Mouse (Mus musculus) right cerebral cortex, postnatal 4 days (tissue): ENCODE results near the gene Gm45713.
A peak's percentile ranks its signal among the peaks of the same experiment; 100 is the strongest.

Experiments used
- DNase-seq: peaks from one replicate; pipeline ENCODE4 v3.0.0-alpha.2; 2022

The Gm45713 gene

GRCm38 (mm10) chr7:45092828-45093515 lies 43.1 kb downstream of the Gm45713 start:
- no peak for DNase-seq

DNA sequence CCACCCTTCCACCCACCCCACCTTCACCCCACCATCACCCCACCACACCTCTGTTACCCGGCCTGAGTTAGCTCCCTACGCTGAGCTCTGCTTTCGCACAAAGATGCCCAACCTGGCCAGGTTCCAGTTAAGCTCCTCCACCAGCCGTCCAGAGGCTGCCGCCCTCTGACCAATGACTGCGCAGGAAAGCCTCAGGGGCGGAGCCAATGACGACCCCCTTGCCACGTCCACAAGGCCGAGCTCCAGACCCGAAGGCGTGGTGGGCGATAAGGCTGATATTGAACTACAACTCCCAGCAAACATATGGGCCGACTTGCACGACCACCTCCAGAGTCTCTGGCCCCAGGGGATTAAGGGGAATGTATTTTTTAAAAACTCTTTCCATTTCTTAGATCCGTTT lies 44.0 kb downstream of the Gm45713 start, which contains the start of gene Rcn3:
Gene Rcn3, minus strand, starts transcription at position 174 of the 400 bp plus-strand sequence.
- peak; percentile 69 for DNase-seq

- DNase-seq: no peak
These were observed 44.7 kb downstream of the Gm45713 start for GRCm38 (mm10) chr7:45091001-45091990.

DNA sequence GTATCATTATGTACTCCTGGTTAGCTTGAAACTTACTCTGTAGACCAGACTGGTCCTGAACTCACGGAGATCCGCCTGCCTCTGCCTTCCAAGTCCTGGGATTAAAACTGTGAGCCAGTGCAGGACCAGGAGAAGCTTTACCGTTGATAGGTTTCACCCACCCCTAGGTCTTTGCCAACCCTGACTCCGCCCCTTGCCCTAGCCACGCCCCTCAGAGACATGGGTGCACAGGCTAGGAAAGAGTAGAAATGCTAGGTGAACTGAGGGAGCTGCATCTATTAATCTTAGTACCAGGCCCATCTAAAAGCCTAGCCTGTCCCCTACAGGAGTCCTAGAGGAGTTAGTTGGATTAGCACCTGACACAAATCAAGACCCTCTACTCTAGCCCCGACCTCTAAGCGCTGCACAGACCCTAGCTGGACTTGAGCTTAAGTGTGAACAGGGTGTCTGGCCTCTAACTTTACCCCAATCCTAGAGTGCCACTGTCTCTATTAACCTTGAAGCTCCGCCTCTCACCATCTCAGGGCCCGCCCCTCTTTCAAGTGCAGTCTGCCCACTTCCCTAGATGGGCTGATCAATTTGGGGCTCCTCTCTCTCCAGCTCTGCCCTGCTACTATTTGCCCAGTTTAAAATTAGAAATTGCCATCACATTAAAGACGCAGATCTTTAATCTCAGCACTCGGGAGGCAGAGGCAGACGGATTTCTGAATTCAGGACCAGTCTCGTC lies 45.6 kb downstream of the Gm45713 start:
- DNase-seq: no peak

- no peak for DNase-seq
These were observed 47.4 kb downstream of the Gm45713 start for GRCm38 (mm10) chr7:45088597-45088996.

DNA sequence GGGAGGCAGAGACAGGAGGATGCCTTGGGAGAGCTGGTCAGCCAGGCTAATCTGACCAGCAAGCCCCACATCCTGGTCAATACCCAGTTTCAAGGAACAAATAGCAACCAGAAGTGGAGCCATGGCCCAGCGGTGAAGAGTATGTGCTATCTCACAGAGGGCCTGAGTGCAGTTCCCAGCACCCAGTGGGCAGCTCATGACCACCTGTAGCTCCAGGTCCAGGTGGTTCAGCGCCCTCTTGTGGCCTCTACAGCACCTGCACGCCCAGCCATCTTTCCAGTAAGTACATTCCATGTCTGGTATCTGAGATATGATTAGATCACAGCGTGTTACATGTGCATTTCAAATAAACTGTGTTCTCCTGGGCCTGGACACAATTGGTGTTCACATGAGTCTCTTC lies 49.9 kb downstream of the Gm45713 start:
- DNase-seq: no peak

GRCm38 (mm10) chr7:45083300-45083890 lies 52.6 kb downstream of the Gm45713 start:
- no peak for DNase-seq

DNA sequence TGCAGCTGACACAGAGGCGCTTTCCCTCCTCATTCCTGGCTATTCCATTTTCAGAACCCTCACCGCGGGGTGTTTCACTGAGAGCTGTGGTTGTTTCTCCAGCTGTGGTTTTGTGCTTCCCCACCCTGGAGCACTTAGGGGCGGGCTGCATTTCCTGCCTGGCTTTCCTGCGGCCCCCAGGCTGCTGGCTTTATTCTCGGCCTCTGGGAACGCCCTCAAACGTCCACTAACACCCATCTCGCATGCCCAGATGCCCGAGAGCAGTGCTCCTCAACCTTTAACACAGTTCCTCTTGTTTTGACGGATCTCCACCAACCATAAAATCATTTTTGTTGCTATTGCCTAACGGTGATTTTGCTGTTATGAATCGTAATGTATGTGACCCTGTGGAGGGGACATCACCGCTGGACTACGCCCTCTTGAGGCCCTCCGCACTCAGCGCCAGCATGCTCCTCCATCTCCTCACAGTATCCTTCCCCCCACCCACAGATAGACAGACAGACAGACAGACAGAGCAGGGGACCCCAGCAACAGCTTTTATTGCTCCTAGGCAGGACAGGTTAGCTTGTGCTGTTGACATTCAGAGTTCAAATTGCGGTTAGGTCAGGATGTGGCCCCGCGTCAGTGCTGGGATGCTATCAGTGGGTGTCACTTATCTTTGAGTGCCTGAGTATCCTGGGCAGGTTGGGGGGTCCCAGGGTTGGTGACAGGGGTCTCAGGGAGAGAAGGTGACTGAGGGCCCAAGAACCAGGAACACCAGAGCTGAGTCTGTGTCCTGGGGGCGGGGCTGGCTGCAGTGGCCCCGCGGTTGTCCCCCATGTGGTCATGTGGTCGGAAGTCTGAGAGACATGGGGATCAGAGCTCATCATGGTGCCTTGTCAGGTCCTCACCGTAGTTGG lies 53.4 kb downstream of the Gm45713 start:
- DNase-seq: no peak

DNA sequence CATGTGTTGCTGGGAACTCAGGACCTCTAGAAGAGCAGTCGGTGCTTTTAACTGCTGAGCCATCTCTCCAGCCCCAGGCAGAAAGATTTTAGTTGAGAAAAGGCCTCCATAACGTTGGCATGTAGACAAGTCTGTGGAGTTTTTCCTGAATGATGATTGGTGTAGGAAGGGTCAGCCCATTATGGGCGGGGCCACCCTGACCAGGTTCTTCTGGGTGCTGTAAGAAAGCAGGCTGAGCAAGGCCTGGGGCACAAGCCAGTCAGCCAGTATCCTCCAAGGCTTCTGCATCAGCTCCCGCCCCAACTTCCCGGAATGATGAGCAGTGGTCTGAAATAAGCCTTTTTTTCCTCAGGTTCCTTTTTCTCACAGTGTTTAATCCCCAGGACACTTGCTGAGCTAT lies 55.0 kb downstream of the Gm45713 start:
- no peak for DNase-seq

- peak; percentile 97 for DNase-seq
These were observed 56.2 kb downstream of the Gm45713 start for GRCm38 (mm10) chr7:45079856-45080255.

GRCm38 (mm10) chr7:45078513-45078912 lies 57.5 kb downstream of the Gm45713 start:
- DNase-seq: peak; percentile 74

DNA sequence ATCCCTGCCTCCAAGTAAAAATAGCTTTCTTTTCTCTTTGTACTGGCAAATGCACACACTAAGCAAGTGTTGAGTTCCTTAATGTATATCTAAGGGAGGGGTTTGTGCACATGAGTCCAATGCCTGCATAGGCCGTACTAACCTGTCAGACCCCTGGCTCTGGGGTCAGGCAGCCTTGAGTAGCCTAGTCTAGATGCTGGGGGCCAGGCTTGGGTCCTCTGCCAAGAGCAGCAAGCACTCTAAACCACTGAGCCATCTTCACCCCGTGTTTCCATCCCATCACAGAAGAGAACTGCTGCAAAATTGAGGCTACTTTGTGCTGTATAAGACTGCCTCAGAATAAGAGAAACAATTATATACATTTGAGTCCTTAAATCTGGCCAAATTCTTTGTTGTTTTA lies 58.2 kb downstream of the Gm45713 start:
- no peak for DNase-seq

DNA sequence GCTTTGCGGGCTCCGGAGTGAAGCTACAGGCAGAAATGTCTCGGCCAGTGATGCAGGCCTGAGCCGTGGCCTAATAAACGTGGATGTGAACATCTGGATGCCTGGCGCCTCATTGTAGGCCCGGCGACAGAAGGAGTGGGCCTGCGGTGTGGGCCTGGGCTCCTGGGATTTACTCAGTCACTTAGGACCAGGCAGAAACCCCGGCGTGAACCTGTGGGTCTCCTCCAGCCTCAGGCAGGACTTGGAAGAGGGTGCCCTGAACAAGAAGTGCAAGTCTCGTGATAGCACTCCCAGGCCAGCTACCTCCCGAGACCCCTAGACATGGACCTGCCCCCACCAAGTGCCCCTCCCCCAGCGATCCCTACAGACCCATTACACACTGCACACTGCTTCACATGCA lies 58.7 kb downstream of the Gm45713 start:
- DNase-seq: no peak

- no peak for DNase-seq
These were observed 59.5 kb downstream of the Gm45713 start for GRCm38 (mm10) chr7:45076501-45076900.
